Mouse (Mus musculus): ENCODE results near the gene Qsox2.

Gene Qsox2

GRCm38 (mm10) chr2:26168843-26169579 is 68.3 kb downstream of the Qsox2 start:
- no peak for DNase-seq (ENCODE audit: inconsistent age in 2 of 2, low spot score in 1 of 2)

GRCm38 (mm10) chr2:26166890-26167289 is 70.4 kb downstream of the Qsox2 start:
- no peak for DNase-seq (ENCODE audit: inconsistent age in 2 of 2, low spot score in 1 of 2)
